Mouse (Mus musculus): Measurements from ENCODE around the gene Gstm3.

The Gstm3 gene

GRCm38 (mm10) chr3:107929731-107930130 lies 39.4 kb downstream of the Gstm3 start:
- no peak for DNase-seq (ENCODE audit: low read depth, low spot score)

GRCm38 (mm10) chr3:107929243-107929642 lies 39.8 kb downstream of the Gstm3 start:
- DNase-seq (ENCODE audit: low read depth, low spot score), result no peak

GRCm38 (mm10) chr3:107928691-107929090 lies 40.4 kb downstream of the Gstm3 start:
- DNase-seq (ENCODE audit: low read depth, low spot score), result no peak

- no peak for DNase-seq (ENCODE audit: low read depth, low spot score)
Observed at GRCm38 (mm10) chr3:107927841-107928240, 41.2 kb downstream of the Gstm3 start.

GRCm38 (mm10) chr3:107925335-107925734 lies 43.7 kb downstream of the Gstm3 start:
- no peak for DNase-seq (ENCODE audit: low read depth, low spot score)

GRCm38 (mm10) chr3:107920348-107920747 lies 48.7 kb downstream of the Gstm3 start:
- DNase-seq (ENCODE audit: low read depth, low spot score), result no peak

GRCm38 (mm10) chr3:107917783-107918408 lies 51.2 kb downstream of the Gstm3 start:
- DNase-seq (ENCODE audit: low read depth, low spot score), result peak; percentile 69

GRCm38 (mm10) chr3:107917097-107917496 lies 52.0 kb downstream of the Gstm3 start:
- DNase-seq (ENCODE audit: low read depth, low spot score), result peak; percentile 24

- no peak for DNase-seq (ENCODE audit: low read depth, low spot score)
Observed at GRCm38 (mm10) chr3:107916674-107917073, 52.4 kb downstream of the Gstm3 start.

Measured in CD4-positive, CD25-positive, alpha-beta regulatory T cell, adult 2 months (primary cell).